Mouse (Mus musculus) C3H10T1/2 (cell line): Measurements from ENCODE around the gene Bmpr1b. TPM values are rescaled to one million over a fixed set of nuclear protein-coding genes. Genes with fewer than 3 reads are reported as not detected.

Experiments used
- polyA plus RNA-seq, 2 experiments: library from polyadenylated mRNA; unstranded; fragments of >200 nt; fragmentation: generic; extraction: Trizol; gene quantifications; one replicate each; pipeline ENCODE4 v1.2.1; 2012; ENCODE audit warnings: missing spikeins in 2 of 2

Gene Bmpr1b
- under 1 TPM in 1 of 2 experiments, not detected in 1; 0.06 TPM for polyA plus RNA-seq

GRCm38 (mm10) chr3:142168863-142169521, at the start of gene Bmpr1b:
Gene Bmpr1b (minus strand): TSS chr3:142169425.

Other genes with a start within 250 kb of the Bmpr1b start
- 10 to 100 TPM in 1 of 2 experiments, 1 to 10 TPM in 1; 1.2 to 12.0 TPM for gene Pdlim5, start 226.3 kb upstream of the Bmpr1b start, polyA plus RNA-seq